Mouse (Mus musculus) kidney, embryonic 16.5 days (tissue): ENCODE measurements around the gene Rnf34. TPM values are rescaled to one million over a fixed set of nuclear protein-coding genes. Genes with fewer than 3 reads are reported as not detected.
A peak's percentile ranks its signal among the peaks of the same experiment; 100 is the strongest.

Source experiments
- ATAC-seq: fragments of 200-750 bp; cut with Nextera tagmentation; 2 replicates; pipeline ENCODE4 v1.8.0; 2017; ENCODE audit warnings: moderate TSS enrichment; ENCODE audit not compliant: low FRiP score, low TSS enrichment
- H3K27ac ChIP-seq: fragments of 300-500 bp; sonication (generic); 2 replicates; pipeline ENCODE4 v1.5.1; 2014; ENCODE audit warnings: low read length
- H3K27me3 ChIP-seq: fragments of 300-500 bp; sonication (generic); 2 replicates; pipeline ENCODE4 v1.6.1; 2014; ENCODE audit warnings: low read length, control low read depth, mixed read lengths; ENCODE audit not compliant: insufficient read depth
- H3K36me3 ChIP-seq: fragments of 300-500 bp; sonication (generic); 2 replicates; pipeline ENCODE4 v1.6.1; 2014; ENCODE audit warnings: low read length, control low read depth, mixed read lengths; ENCODE audit not compliant: insufficient read depth
- H3K4me1 ChIP-seq: fragments of 300-500 bp; sonication (generic); 2 replicates; pipeline ENCODE4 v1.6.1; 2014; ENCODE audit warnings: low read length, control low read depth, mixed read lengths; ENCODE audit not compliant: insufficient read depth
- H3K4me2 ChIP-seq: fragments of 300-500 bp; sonication (generic); replicated peaks from 2 replicates; pipeline ENCODE4 v1.6.1; 2014; ENCODE audit warnings: low read depth, low read length
- H3K4me3 ChIP-seq: fragments of 300-500 bp; sonication (generic); 2 replicates; pipeline ENCODE4 v1.5.1; 2014; ENCODE audit warnings: mild to moderate bottlenecking, low read length
- H3K9ac ChIP-seq: fragments of 300-500 bp; sonication (generic); replicated peaks from 2 replicates; pipeline ENCODE4 v1.6.1; 2014; ENCODE audit warnings: low read length
- H3K9me3 ChIP-seq: fragments of 300-500 bp; sonication (generic); 2 replicates; pipeline ENCODE4 v1.6.1; 2016; ENCODE audit warnings: low read length, control low read depth
- WGBS: fragments of 180-500 bp; shearing (Covaris S2); extraction: QIAGEN DNeasy Blood & Tissue Kit; methylation state at CpG from one replicate; pipeline ENCODE4 v1.1.7; 2014; 5-methylcytosine and 5-hydroxymethylcytosine counted together
- polyA plus RNA-seq: library from polyadenylated mRNA; unstranded; fragments of >200 nt; fragmentation: Nextera tagmentation; extraction: Ambion mirVana; gene quantifications from 2 replicates; pipeline ENCODE4 v1.2.1, GENCODE M21; 2015

Rnf34 gene
- polyA plus RNA-seq, 1 experiment from 2014 or later: 42.7 TPM

DNA sequence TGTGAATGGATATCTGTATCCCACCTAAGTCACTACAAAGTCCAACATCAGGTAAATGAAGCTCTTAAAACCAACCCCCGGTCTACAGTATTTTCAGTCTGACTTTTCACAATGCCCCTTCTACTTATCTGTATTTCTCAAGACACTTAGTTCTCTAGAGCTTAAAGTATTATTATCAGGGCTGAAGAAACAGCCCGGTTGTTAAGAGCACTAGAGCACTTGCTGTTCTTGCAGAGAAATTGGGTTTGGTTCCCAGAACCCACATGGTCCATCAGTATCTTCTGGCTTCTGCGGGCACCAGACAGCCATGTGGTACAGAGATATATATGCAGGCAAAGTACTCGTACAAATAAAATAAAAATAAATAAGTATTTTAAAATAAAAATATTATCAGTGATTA is 27.4 kb upstream of the Rnf34 start:
- Histone ChIP-seq H3K4me3 (no peak overlapping the region), H3K9ac (no peak overlapping the region), H3K4me1 (peaks cover 13% of the 10 kb centered on the region), H3K4me2 (no peak overlapping the region), H3K36me3 (peaks cover 19% of the 10 kb centered on the region), H3K9me3 (no peaks in the 10 kb centered on the region), H3K27ac (no peak overlapping the region), H3K27me3 (no peaks in the 10 kb centered on the region)
- no peak for ATAC-seq
- WGBS: 87% methylated on average over 4 of the region's 4 CpGs

DNA sequence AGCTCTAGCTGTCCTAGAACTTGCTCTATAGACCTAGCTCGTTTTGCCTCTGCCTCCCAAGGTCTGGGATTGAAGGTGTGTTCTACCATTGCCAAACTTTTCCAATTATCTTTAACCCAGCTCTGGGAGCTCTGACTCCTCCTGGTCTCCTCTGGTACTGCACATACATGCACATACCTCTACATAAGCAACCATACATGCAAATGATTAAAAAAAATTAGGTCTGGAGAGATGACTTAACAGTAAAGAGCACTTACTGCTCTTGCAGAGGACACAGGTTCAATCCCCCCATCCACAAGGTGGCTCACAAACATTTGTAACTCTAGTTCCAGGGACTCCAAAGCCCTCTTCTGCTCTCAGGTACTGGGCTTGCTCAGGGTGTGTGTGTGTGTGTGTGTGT is 25.9 kb upstream of the Rnf34 start:
- peaks cover 5% of the 10 kb centered on the region for H3K36me3 ChIP-seq
- H3K9ac ChIP-seq: no peak overlapping the region
- H3K9me3 ChIP-seq: no peaks in the 10 kb centered on the region
- H3K4me1 ChIP-seq: peaks cover 13% of the 10 kb centered on the region
- H3K27ac ChIP-seq: no peak overlapping the region
- no peak overlapping the region for H3K4me3 ChIP-seq
- ATAC-seq: no peak
- H3K4me2 ChIP-seq: no peak overlapping the region
- 74% methylated on average over 1 of the region's 1 CpGs for WGBS
- H3K27me3 ChIP-seq: no peaks in the 10 kb centered on the region

DNA sequence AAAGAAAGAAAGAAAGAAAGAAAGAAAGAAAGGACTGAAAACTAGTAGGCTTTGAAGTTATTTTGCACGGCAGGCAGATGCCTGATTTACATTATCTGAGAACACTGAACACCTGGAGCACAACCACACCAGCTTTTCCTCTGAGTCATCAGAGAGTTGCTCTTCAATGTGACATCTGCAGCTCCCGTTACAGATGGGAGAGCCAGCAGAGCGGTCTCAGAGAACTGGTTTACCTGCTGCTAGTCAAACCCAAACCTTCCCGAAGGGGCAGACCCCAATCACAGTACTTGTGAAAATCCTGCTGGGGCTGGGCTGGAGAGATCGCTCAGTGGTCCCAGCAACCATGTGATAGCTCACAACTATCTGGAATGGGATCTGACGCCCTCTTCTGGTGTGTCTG is 25.4 kb upstream of the Rnf34 start:
- no peak for ATAC-seq
- WGBS: 74% methylated on average over 6 of the region's 6 CpGs
- H3K4me3 ChIP-seq: no peak overlapping the region

DNA sequence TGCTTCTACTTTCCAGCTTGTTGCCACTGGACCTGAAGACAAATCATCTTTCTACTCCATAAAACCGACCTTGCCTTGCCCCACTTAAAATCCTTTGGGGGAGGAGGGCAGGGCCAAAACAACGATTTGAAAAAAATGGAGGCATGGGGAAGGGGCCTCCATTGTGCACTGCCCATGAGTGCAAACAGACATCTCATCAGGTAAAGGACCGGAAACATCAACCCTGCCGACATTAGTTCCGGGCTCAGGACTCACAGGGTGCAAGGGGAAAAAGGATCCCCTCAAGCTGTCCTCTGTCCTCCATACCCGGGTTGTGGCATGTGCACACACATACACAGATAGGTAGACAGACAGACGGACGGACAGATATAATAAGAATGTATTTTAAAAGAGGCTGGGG is 24.7 kb upstream of the Rnf34 start:
- H3K36me3 ChIP-seq: no peaks in the 10 kb centered on the region
- 85% methylated on average over 8 of the region's 8 CpGs for WGBS

More for the DNA sequence above, 25.4 kb upstream of the Rnf34 start:
- H3K9me3 ChIP-seq: no peaks in the 10 kb centered on the region
- no peaks in the 10 kb centered on the region for H3K27me3 ChIP-seq
- no peak overlapping the region for H3K9ac ChIP-seq
- H3K4me1 ChIP-seq: peaks cover 9% of the 10 kb centered on the region
- H3K27ac ChIP-seq: no peak overlapping the region
- no peak overlapping the region for H3K4me2 ChIP-seq
- H3K36me3 ChIP-seq: peaks cover under 1% of the 10 kb centered on the region; the same call in 1 of the 2 replicates

DNA sequence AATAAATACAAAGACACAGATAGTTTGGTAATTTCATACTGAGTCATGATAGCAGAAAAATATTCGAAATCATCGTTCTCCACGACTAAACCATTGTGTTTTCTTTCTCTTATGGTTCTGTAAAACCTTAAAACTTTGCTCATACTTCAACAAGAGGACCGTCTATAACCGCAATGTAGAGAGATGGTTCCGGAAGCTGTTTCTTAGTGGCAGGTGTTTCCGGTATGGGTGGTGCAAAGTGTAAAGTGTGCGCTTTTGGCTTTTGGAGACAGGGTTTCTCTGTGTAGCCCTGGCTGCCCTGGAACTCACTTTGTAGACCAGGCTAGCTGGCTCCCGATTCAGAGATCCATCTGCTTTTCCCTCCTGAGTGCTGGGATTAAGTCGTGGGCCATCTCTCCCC is 17.3 kb upstream of the Rnf34 start:
- ATAC-seq: no peak
- H3K27ac ChIP-seq: no peak overlapping the region
- 88% methylated on average over 10 of the region's 10 CpGs for WGBS
- H3K9ac ChIP-seq: no peak overlapping the region
- no peaks in the 10 kb centered on the region for H3K36me3 ChIP-seq
- no peak overlapping the region for H3K4me3 ChIP-seq
- no peaks in the 10 kb centered on the region for H3K27me3 ChIP-seq
- H3K4me2 ChIP-seq: no peak overlapping the region
- H3K9me3 ChIP-seq: peaks cover under 1% of the 10 kb centered on the region; the same call in 1 of the 2 replicates
- no peaks in the 10 kb centered on the region for H3K4me1 ChIP-seq

More for the DNA sequence above, 24.7 kb upstream of the Rnf34 start:
- Histone ChIP-seq H3K4me2 (no peak overlapping the region), H3K4me3 (no peak overlapping the region), H3K9me3 (no peaks in the 10 kb centered on the region), H3K27me3 (no peaks in the 10 kb centered on the region), H3K9ac (no peak overlapping the region), H3K4me1 (peaks cover 3% of the 10 kb centered on the region), H3K27ac (no peak overlapping the region)
- ATAC-seq: no peak

DNA sequence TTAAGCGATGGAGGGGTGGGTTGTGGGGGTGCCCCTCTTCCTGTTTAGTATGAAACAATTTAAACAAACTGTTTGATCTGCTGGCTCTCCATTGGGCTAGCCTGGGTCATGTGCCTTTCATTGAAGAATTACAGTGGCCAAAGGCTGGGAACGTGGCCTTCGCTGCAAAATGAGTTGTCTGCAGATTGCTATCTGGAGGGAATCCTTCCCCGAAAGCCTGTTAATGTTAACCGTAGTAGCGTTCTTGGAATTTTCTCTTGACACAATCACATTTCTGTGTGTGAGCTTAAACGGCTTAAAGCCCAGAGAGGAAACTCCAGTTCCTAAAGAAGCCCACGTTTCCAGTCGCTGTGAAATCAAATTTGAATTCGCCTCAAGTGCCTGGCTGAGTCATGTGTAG is 16.9 kb upstream of the Rnf34 start:
- Histone ChIP-seq H3K27me3 (no peaks in the 10 kb centered on the region), H3K36me3 (no peaks in the 10 kb centered on the region), H3K4me1 (no peaks in the 10 kb centered on the region), H3K9ac (no peak overlapping the region), H3K27ac (no peak overlapping the region), H3K4me3 (no peak overlapping the region), H3K4me2 (no peak overlapping the region), H3K9me3 (peaks cover 4% of the 10 kb centered on the region; the same call in 1 of the 2 replicates)
- ATAC-seq: no peak
- 81% methylated on average over 10 of the region's 10 CpGs for WGBS

DNA sequence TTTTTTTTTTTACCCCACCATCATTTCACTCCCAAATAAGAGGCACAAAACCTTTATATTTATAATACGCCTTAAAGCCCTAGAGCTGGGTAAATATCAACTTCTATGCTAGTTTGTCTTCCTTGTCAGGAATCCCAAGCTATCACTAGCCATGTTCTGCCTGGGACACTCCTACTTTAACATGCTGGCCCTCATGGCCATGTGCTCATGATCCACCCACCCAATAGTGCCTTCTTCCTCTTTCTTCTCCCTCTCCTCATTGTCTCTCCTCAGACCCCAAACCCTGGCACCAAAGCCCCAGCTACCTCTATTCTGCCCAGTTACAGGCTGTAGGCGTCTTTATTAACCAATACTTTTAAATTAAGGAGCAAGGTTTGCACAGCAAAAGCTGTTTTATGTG is 8.7 kb upstream of the Rnf34 start:
- H3K4me1 ChIP-seq: no peaks in the 10 kb centered on the region
- H3K4me3 ChIP-seq: no peak overlapping the region
- no peak for ATAC-seq
- WGBS: 91% methylated on average over 2 of the region's 2 CpGs
- H3K9ac ChIP-seq: no peak overlapping the region
- H3K4me2 ChIP-seq: no peak overlapping the region
- H3K27ac ChIP-seq: no peak overlapping the region
- H3K36me3 ChIP-seq: no peaks in the 10 kb centered on the region
- H3K27me3 ChIP-seq: no peaks in the 10 kb centered on the region
- H3K9me3 ChIP-seq: peaks cover 4% of the 10 kb centered on the region; the same call in 1 of the 2 replicates

DNA sequence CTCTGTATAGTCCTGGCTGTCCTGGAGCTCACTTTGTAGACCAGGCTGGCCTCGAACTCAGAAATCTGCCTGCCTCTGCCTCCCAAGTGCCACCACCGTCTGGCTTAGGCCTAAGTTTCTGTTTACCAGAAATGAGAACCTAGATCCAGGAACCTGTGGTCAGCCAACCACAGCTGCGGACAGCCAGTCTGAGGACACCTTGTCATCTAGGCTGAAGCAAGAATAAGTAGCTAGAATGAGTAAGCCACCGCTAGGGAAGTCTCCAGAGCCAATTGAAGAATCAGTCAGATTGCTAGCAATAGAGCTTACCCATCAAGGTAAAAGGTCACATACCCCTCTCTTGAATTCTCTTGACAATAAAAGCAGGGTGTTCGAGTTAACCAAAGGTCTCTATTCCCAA is 6.0 kb upstream of the Rnf34 start:
- Histone ChIP-seq H3K27ac (no peak overlapping the region), H3K27me3 (no peaks in the 10 kb centered on the region), H3K36me3 (no peaks in the 10 kb centered on the region), H3K4me1 (no peaks in the 10 kb centered on the region), H3K4me3 (no peak overlapping the region), H3K9ac (no peak overlapping the region), H3K4me2 (no peak overlapping the region), H3K9me3 (no peaks in the 10 kb centered on the region)
- WGBS: 86% methylated on average over 5 of the region's 5 CpGs
- ATAC-seq: no peak

DNA sequence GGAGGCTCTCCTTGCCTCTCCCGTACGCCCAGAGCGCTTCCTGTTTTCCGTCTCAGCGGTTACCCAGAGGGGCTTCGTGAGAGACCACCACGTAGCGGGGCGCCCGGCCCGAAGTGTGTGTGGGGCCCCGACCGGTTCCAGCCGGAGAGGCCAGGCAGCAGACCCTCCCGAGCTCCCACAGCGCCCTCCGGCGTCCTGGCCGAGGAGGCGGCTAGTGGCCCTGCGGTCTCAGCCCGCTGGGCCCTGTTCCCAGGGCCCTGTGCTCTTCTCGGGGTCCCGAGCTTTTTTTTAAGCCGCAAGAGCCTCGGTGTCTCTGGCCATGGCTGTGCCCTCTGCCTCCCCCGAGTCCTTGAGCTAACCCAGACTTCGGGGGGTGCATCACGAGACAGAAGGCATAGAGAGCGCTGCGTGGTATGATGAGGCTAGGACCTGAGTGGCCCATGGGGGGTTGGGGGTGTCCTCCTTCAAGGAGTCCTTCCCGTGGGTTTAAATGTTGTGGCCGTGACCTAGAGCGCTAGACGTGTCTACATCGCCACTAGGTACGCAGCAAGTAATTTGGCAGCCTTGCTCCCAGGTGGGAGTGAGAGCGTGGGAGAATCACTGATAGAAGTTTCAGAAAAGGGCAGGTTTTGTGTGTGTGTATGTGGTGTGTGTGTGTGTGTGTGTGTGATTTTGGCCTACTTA is 613 bp downstream of the Rnf34 start:
- peaks cover 15% of the 10 kb centered on the region for H3K4me1 ChIP-seq
- no peaks in the 10 kb centered on the region for H3K9me3 ChIP-seq
- no peaks in the 10 kb centered on the region for H3K36me3 ChIP-seq
- peak overlapping the region; percentile 77 for H3K4me3 ChIP-seq
- peak overlapping the region; percentile 94 for H3K9ac ChIP-seq
- WGBS: under 1% methylated on average over 34 of the region's 38 CpGs
- peak overlapping the region; percentile 82 for H3K4me2 ChIP-seq
- ATAC-seq: peak; percentile 79
- peak overlapping the region; percentile 89 for H3K27ac ChIP-seq
- no peaks in the 10 kb centered on the region for H3K27me3 ChIP-seq

DNA sequence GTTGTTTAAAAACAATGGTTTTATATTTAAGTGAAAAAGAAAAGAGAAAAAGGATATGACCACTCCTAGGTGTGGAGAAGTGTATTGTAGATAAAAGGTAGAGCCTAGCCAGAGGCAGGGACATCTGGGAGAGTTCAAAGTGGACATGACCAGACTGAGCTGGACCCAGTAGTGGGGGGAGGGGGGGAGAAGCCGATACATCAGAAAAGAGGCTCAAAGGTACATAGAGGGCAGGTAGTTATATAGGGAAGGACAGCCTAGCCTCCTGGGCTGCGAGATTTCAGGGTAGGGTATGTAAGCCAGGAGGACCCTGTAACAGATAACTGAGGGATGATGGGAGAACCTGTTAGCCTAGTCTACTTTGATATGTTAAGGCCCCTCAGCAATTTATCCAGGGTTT is 2.8 kb downstream of the Rnf34 start:
- Histone ChIP-seq H3K4me1 (peaks cover 15% of the 10 kb centered on the region), H3K9ac (no peak overlapping the region), H3K36me3 (no peaks in the 10 kb centered on the region), H3K9me3 (no peaks in the 10 kb centered on the region), H3K27me3 (no peaks in the 10 kb centered on the region), H3K4me3 (no peak overlapping the region), H3K4me2 (no peak overlapping the region), H3K27ac (no peak overlapping the region)
- WGBS: 65% methylated on average over 2 of the region's 2 CpGs
- no peak for ATAC-seq
